Mouse (Mus musculus) CH12.LX (cell line): ENCODE results near the gene Sema3a.

Experiments
- CTCF ChIP-seq, 2 experiments: IDR thresholded peaks in 1 of 2; conservative IDR thresholded peaks in 1 of 2; 2 replicates each; pipeline ENCODE4 v1.5.1; 2011 to 2012; ENCODE audit warnings: low read depth in 2 of 2, low read length in 2 of 2, improper control_type of control experiment in 1 of 2, inconsistent platforms in 1 of 2, mild to moderate bottlenecking in 1 of 2, moderate library complexity in 1 of 2
- JUN ChIP-seq: IDR thresholded peaks from 2 replicates; pipeline ENCODE4 v1.6.1; 2011; ENCODE audit warnings: low read depth, mild to moderate bottlenecking, low read length, improper control_type of control experiment, moderate library complexity; ENCODE audit not compliant: insufficient read depth
- MAFK ChIP-seq: IDR thresholded peaks from 2 replicates; pipeline ENCODE4 v1.6.1; 2011; ENCODE audit warnings: low read length, improper control_type of control experiment; ENCODE audit not compliant: insufficient replicate concordance
- MEF2A ChIP-seq: IDR thresholded peaks from 2 replicates; pipeline ENCODE4 v1.6.1; 2014; ENCODE audit warnings: low read depth, mild to moderate bottlenecking, inconsistent platforms, low read length, improper control_type of control experiment, borderline replicate concordance
- POLR2A ChIP-seq: IDR thresholded peaks from 2 replicates; pipeline ENCODE4 v1.6.1; 2011; ENCODE audit warnings: low read depth, mild to moderate bottlenecking, improper control_type of control experiment, low read length
- RAD21 ChIP-seq: IDR thresholded peaks from 2 replicates; pipeline ENCODE4 v1.6.1; 2011; ENCODE audit warnings: low read depth, mild to moderate bottlenecking, low read length, improper control_type of control experiment, moderate library complexity
- ZC3H11A ChIP-seq: IDR thresholded peaks from 2 replicates; pipeline ENCODE4 v1.6.1; 2012; ENCODE audit warnings: low read depth, mild to moderate bottlenecking, inconsistent platforms, low read length, improper control_type of control experiment
- ZMIZ1 ChIP-seq: IDR thresholded peaks from 2 replicates; pipeline ENCODE4 v1.6.1; 2012; ENCODE audit warnings: low read depth, mild to moderate bottlenecking, inconsistent platforms, low read length, improper control_type of control experiment

GRCm38 (mm10) chr5:13263539-13263938 is 138.3 kb downstream of the Sema3a start:
- TF ChIP-seq JUN = no peak
- TF ChIP-seq POLR2A = no peak
- no peak for TF ChIP-seq CTCF (conservative IDR thresholded peaks at IDR 0.05 in 1 of 2, IDR thresholded peaks at IDR 0.05 in 1 of 2; ENCODE audit: low read depth in 2 of 2, low read length in 2 of 2)
- TF ChIP-seq ZMIZ1 = no peak
- no peak for TF ChIP-seq ZC3H11A
- TF ChIP-seq MAFK = no peak
- TF ChIP-seq RAD21 = no peak
- no peak for TF ChIP-seq MEF2A
